ENCODE assay signal across 1 mouse cellular context in genomic region chrX:134686267-134686666, GRCm38 (mm10).
TF ChIP-seq lines count a peak whose summit lies in the region.

Gene Armcx4 (plus strand): TSS chrX:134686519.

TF ChIP-seq in CH12.LX, 34 proteins besides CTCF, POLR2A, EP300 and RAD21:
- TF ChIP-seq TCF12 (IDR thresholded peaks at IDR 0.05; ENCODE audit: low read depth, low read length): peak; percentile 26; the same call in 1 of the 2 replicates
- peak; percentile 50; the same call in 1 of the 2 replicates for TF ChIP-seq BHLHE40 (IDR thresholded peaks at IDR 0.05; ENCODE audit: low read depth, low read length)
- TF ChIP-seq HCFC1 (IDR thresholded peaks at IDR 0.05; ENCODE audit: low read depth, low read length): no peak
- no peak for TF ChIP-seq UBTF (IDR thresholded peaks at IDR 0.05; ENCODE audit: low read depth, low read length)
- TF ChIP-seq USF2 (conservative IDR thresholded peaks at IDR 0.05; ENCODE audit: low read depth, low read length): peak; percentile 53
- peak; percentile 83 for TF ChIP-seq USF1 (IDR thresholded peaks at IDR 0.05; ENCODE audit: low read depth, low read length)
- peak; percentile 28; the same call in 1 of the 2 replicates for TF ChIP-seq NELFE (IDR thresholded peaks at IDR 0.05; ENCODE audit: low read depth, low read length)
- TF ChIP-seq MAZ (IDR thresholded peaks at IDR 0.05; ENCODE audit: low read depth, low read length): 0 out of 2 replicates have a peak, but pooled peaks have one; percentile 45
- no peak for TF ChIP-seq KAT2A (IDR thresholded peaks at IDR 0.05; ENCODE audit: insufficient replicate concordance, low read length)
